Mouse (Mus musculus): ENCODE measurements at regions not wholly inside any gene's neighbourhood (a gene's known extent, or its start where the extent isn't known, plus 50 kb on each side); places are given as distances from the start of the nearest gene placed in this dataset.

- DNase-seq (ENCODE audit: low spot score in 2 of 2): no peak
These were observed 406.1 kb upstream of the Klf4 start for GRCm38 (mm10) chr4:55938383-55938782.

GRCm38 (mm10) chr4:55937833-55938232 is 405.6 kb upstream of the Klf4 start:
- no peak for DNase-seq (ENCODE audit: low spot score in 2 of 2)

DNA sequence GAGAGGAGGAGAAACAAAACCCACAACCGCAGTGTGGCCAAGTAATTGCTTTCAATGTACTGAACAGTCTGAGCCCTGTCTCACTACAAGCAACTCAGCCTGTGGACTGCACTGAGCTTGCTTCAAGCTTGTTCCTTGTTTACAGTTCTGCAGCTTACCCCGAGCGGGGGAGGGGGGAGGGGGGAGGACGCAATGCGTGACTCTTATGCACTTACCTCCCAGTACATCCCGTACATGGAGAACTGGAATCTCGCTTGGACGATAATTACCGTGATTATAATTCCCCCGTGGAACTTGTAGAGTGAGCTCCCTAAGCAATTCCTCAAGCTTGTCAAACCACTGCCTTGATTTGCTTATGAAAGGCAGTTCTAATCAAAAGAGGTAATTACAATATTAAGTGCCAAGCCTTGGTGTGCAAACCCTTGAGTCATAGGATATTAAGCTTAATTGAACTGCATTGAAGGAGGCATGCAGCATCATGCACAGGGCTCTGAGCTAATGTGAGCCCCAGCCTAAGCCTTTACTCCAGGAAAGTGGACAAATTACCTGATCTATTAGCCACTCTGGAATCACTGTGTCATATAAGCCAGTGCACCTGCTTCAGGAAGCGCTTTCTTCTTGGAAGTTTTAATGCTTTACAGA is 397.0 kb upstream of the Klf4 start:
- DNase-seq (ENCODE audit: low spot score in 2 of 2): peak; percentile 9 to 16

GRCm38 (mm10) chr4:55928670-55929069 is 396.4 kb upstream of the Klf4 start:
- DNase-seq (ENCODE audit: low spot score in 2 of 2): peak; percentile 18 to 24

GRCm38 (mm10) chr4:55928196-55928595 is 395.9 kb upstream of the Klf4 start:
- DNase-seq (ENCODE audit: low spot score in 2 of 2): no peak

DNA sequence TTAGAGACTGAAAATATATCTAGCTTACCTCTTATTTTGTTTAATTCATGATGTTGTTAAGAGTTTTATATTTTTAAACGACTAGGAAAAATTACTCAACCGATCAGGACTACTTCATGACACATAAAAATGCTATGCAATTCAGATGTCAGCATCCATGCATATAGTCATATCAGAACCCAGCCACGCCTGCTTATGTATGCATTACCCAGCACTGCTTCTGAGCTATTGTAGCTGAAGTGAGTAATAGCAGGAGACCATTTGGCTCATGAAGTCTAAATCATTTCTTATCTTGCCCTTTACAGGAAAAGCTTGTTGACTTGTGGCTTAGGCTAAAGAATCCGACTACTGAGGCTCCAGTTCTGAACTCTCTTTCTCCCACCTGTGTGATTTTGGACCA is 395.1 kb upstream of the Klf4 start:
- no peak for DNase-seq (ENCODE audit: low spot score in 2 of 2)

DNA sequence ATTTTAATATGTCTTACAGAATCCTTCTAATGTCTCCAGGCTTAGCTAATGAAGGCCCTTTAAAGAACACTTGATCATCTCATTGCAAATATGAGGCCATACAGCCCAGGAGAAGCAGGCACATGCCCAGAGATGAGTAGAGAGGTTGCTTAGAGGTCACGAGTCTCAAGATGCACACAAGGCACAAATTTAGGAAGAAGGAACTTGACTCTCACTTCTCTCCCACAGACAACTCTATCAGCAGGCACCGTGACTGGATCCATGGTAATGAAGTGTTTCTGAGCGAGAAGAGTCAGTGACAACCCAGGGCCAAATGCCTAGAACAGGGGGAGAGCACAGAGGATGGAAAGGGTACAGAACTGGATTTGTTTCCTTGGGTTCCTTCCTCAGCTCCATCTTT is 392.7 kb upstream of the Klf4 start:
- DNase-seq (ENCODE audit: low spot score in 2 of 2): no peak

DNA sequence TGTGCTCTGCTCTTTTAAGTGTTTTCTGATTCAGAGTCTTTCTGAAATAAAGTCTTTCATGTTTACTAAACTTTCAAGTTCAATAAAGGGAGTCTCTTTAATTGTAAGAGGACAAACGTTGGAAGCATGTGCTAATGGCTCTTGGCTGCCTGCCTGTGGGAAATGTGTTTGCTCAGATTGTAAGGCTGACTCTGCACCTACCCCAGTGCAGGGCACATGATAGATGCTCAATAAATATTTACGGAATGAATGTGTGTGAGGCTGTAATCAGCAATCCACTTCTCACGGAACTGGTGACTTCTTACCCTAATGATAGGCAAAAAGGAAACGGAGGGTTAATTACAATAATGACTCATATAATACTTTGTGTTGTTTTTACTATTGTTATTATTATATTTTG is 389.0 kb upstream of the Klf4 start:
- DNase-seq (ENCODE audit: low spot score in 2 of 2): no peak

DNA sequence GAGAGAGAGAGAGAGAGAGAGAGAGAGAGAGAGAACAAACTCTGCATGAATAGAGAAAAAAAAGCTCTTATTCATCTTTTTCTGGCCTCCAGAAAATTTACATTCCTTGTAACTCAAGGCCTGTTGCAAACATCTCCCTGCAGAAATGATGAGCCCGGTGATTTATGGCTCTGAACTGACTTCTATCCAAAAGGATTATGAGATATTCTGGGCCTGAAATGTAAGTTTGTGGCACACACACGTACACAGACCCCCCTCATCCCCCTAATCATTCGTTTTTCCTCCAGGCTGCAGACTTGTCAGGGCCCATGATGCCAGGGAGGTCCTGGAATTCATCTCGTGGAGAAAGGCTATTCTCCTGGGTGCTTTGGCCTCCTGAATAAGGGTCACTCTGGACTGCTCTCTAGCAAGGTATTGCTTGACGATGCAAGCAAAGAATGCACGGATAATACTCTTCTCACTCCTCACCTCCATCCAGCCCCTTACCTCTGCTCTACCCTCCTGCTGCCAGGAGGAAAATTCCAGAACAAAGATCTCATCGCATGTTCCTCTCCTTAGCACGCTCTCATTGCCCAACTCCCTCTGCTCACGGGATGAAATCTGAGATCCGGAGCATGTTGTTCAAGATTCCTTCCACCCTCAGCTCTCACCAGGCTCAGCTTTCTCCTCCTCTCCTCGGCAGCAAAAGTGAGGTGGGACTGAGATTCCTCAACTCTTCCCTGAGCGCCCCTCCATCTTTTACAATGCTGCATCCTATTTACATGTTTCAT is 362.0 kb upstream of the Klf4 start:
- DNase-seq (ENCODE audit: low spot score in 2 of 2): no peak

DNA sequence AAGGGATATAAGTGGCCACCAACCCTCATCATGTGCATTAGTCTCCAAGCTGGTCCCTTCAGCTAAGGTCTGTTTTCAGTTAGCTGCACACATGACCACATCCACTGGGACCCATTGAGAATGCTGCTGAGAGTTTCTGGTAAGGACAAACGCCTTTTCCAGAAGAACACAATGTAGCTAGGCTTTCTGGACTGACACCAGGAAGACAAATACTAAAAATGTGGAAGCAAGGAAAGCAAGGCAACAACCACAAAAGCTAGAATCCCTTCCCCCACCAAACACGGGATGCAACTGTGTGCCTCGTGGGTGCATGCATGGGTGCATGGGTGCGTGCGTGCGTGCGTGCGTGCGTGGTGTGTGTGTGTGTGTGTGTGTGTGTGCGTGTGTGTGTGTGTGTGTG is 359.4 kb upstream of the Klf4 start:
- no peak for DNase-seq (ENCODE audit: low spot score in 2 of 2)

- DNase-seq (ENCODE audit: low spot score in 2 of 2): no peak
These were observed 355.3 kb upstream of the Klf4 start for GRCm38 (mm10) chr4:55887581-55887980.

GRCm38 (mm10) chr4:55882541-55882940 is 350.3 kb upstream of the Klf4 start:
- DNase-seq (ENCODE audit: low spot score in 2 of 2): no peak

DNA sequence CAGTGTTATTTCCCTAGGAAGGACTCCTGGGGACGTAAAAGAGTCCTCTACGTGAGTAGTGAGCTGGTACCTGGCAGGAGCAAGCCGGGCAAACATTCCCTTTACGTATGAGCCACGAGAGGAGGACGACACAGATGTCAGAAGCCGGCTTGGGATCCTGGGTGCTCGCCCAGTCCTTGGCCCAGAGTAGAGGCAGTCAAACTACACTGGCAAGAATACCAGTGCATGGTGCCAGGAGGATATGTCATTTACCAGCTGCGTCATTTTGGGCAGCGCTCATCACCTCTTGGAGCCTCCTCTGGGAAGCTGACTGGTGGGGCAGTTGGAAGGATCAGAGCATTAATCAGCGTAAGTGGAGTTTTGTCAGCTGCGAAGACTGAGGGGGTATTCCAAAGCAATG is 343.0 kb upstream of the Klf4 start:
- peak; percentile 1 to 9 for DNase-seq (ENCODE audit: low spot score in 2 of 2)

- no peak for DNase-seq (ENCODE audit: low spot score in 2 of 2)
These were observed 342.6 kb upstream of the Klf4 start for GRCm38 (mm10) chr4:55874875-55875274.

DNA sequence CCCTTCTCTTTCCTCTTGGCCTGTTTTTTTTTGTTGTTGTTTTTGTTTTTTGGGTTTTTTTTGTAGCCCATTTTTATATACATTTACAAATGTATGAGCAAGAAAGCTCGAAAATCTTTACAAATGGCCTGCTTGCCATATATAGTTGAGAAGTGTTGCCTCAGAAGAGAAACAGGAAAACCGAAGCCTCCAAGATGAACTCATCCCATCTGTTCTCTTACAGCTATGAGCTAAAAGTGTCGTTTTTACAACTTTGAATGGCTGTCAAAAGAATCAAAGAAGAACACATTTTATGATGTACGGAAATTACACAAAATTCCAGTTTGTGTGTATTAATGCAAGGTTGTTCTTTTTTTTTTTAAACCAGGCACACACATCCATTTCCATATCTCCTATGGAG is 342.0 kb upstream of the Klf4 start:
- no peak for DNase-seq (ENCODE audit: low spot score in 2 of 2)

DNA sequence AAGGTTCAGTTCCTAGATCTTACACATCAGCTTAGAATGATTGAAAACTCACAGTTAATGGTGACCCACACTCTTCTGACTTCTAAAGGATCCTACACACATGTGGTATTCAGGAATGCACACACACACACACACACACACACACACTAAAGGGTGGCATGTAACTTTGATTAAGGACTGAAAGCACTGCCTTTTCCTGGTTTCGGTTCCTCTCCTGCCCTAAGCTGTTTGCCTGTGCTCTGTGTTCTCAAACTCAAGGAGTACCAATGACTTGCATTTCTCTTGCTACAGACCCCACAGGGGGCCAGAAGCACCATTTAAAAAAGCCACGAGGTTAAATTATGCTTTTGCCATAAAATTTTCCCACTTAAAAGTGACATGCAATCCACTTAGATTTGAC is 327.8 kb upstream of the Klf4 start:
- DNase-seq (ENCODE audit: low spot score in 2 of 2): no peak

GRCm38 (mm10) chr4:55859211-55859761 is 327.0 kb upstream of the Klf4 start:
- DNase-seq (ENCODE audit: low spot score in 2 of 2): no peak

DNA sequence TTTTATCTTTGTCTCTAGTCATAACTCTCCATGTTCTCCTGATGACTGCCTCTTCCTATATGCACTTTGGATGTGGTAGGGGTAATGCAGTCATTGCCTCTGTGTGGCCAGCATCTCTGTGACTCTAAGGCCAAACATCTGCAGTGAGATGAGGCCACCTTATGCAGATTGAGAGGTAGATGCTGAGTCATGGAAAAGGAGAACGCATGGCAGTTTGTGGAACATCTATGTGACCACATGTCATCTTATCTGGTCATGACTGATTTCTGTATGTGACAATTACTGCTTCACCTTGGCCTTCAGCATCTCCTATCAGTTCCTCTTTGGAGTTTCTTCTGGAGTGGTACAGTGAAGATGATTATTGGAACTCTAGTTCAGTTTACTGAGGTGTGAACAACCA is 319.2 kb upstream of the Klf4 start:
- DNase-seq (ENCODE audit: low spot score in 2 of 2): no peak

- DNase-seq (ENCODE audit: low spot score in 2 of 2): no peak
These were observed 318.8 kb upstream of the Klf4 start for GRCm38 (mm10) chr4:55851027-55851426.

GRCm38 (mm10) chr4:55843727-55844401 is 311.6 kb upstream of the Klf4 start:
- no peak for DNase-seq (ENCODE audit: low spot score in 2 of 2)

DNA sequence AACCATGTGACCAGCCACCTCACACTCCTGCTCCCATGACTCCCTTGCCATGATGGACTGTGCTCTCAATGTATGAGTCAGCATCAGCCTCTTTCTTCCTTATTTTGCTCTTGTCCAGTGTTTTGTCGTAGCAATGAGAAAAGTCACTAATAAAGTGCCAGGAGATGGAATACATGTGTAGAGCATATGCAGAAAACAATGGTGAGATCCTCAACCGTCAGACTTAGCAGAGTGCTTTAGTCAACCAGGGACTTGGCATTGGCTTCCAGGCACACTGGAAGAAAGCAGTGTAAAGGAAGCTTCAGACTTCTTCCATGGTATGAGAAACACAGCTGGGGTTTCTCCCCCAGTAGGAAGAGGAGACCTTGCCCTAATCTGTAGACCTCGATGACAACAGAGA is 306.3 kb upstream of the Klf4 start:
- DNase-seq (ENCODE audit: low spot score in 2 of 2): no peak

- no peak for DNase-seq (ENCODE audit: low spot score in 2 of 2)
These were observed 291.9 kb upstream of the Klf4 start for GRCm38 (mm10) chr4:55824047-55824760.

All from frontal cortex, postnatal 36 days (tissue).